Mouse (Mus musculus) hindbrain, embryonic 10.5 days (tissue): ENCODE results near the gene Gm17581. TPM values are rescaled to one million over a fixed set of nuclear protein-coding genes. Genes with fewer than 3 reads are reported as not detected.
"Not testable (repeated sequence)": the region's sequence is repeated elsewhere in the genome, so short reads cannot be mapped to it uniquely, and the experiment has no call there.

ENCODE experiments used
- DNase-seq: peaks from one replicate; pipeline ENCODE4 v3.0.0-alpha.2; 2017; ENCODE audit warnings: low spot score
- H3K27ac ChIP-seq: fragments of 300-500 bp; sonication (generic); 2 replicates; pipeline ENCODE4 v1.5.1; 2016; ENCODE audit warnings: mild to moderate bottlenecking, moderate library complexity
- H3K27me3 ChIP-seq: fragments of 300-500 bp; sonication (generic); 2 replicates; pipeline ENCODE4 v1.6.1; 2016; ENCODE audit warnings: mild to moderate bottlenecking; ENCODE audit not compliant: poor library complexity, insufficient read depth, severe bottlenecking
- H3K36me3 ChIP-seq: fragments of 300-500 bp; sonication (generic); 2 replicates; pipeline ENCODE4 v1.6.1; 2016; ENCODE audit warnings: mild to moderate bottlenecking, moderate library complexity
- H3K4me1 ChIP-seq: fragments of 300-500 bp; sonication (generic); replicated peaks from 2 replicates; pipeline ENCODE4 v1.6.1; 2016; ENCODE audit warnings: mild to moderate bottlenecking
- H3K4me3 ChIP-seq: fragments of 300-500 bp; sonication (generic); 2 replicates; pipeline ENCODE4 v1.5.1; 2016; ENCODE audit warnings: mild to moderate bottlenecking, moderate library complexity
- H3K9me3 ChIP-seq: fragments of 300-500 bp; sonication (generic); 2 replicates; pipeline ENCODE4 v1.6.1; 2016; ENCODE audit warnings: mild to moderate bottlenecking, moderate library complexity
- WGBS: fragments of 180-500 bp; shearing (Covaris S2); methylation state at CpG from one replicate; pipeline ENCODE4 v1.1.7; 2016; 5-methylcytosine and 5-hydroxymethylcytosine counted together
- polyA plus RNA-seq: library from polyadenylated mRNA; unstranded; fragments of >200 nt; fragmentation: Nextera tagmentation; extraction: Ambion mirVana; gene quantifications from 2 replicates; pipeline ENCODE4 v1.2.1, GENCODE M21; 2016

The Gm17581 gene
- polyA plus RNA-seq, 1 experiment from 2014 or later = not detected

GRCm38 (mm10) chr2:155727764-155728395 is 7.8 kb downstream of the Gm17581 start:
- Histone ChIP-seq H3K36me3 (peaks cover 18% of the 10 kb centered on the region; the same call in 1 of the 2 replicates), H3K9me3 (no peaks in the 10 kb centered on the region), H3K27ac (no peak overlapping the region), H3K4me1 (peaks cover 13% of the 10 kb centered on the region), H3K27me3 (no peaks in the 10 kb centered on the region), H3K4me3 (peak overlapping the region; percentile 96)
- WGBS = 88% methylated on average over 7 of the region's 7 CpGs
- DNase-seq = no peak

- no peak for DNase-seq
- Histone ChIP-seq H3K27me3 (no peaks in the 10 kb centered on the region), H3K9me3 (no peaks in the 10 kb centered on the region), H3K36me3 (peaks cover 34% of the 10 kb centered on the region), H3K4me1 (peaks cover 13% of the 10 kb centered on the region), H3K27ac (no peak overlapping the region), H3K4me3 (no peak overlapping the region)
- WGBS = 87% methylated on average over 7 of the region's 7 CpGs
Observed at GRCm38 (mm10) chr2:155726302-155726701, 9.4 kb downstream of the Gm17581 start.

DNA sequence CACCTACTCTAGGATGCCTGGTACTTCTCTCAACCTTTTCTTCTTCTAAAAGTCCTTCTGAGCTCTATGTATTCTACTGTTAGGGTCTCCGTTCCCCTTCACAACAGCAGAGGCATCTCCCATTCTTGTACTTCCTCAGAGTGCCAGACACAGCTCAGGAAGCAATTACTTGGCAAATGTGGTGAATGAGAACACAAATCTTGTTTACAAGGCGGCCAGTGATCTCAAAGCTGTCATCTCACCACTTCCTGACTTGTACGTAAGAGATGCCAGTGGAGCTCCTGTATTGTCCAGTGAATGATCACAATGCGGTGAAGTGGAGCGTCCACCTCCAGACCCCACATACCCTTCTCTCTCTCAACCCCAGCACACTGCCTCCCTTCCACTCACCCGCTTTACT is 11.1 kb downstream of the Gm17581 start:
- Histone ChIP-seq H3K4me1 (peaks cover 13% of the 10 kb centered on the region), H3K36me3 (peaks cover 47% of the 10 kb centered on the region), H3K4me3 (no peak overlapping the region), H3K9me3 (no peaks in the 10 kb centered on the region), H3K27ac (no peak overlapping the region), H3K27me3 (no peaks in the 10 kb centered on the region)
- DNase-seq = no peak
- 88% methylated on average over 6 of the region's 6 CpGs for WGBS

GRCm38 (mm10) chr2:155724036-155724435 is 11.6 kb downstream of the Gm17581 start:
- Histone ChIP-seq H3K9me3 (no peaks in the 10 kb centered on the region), H3K27ac (no peak overlapping the region), H3K4me3 (no peak overlapping the region), H3K36me3 (peaks cover 51% of the 10 kb centered on the region), H3K27me3 (no peaks in the 10 kb centered on the region), H3K4me1 (peaks cover 12% of the 10 kb centered on the region)
- no peak for DNase-seq
- 85% methylated on average over 5 of the region's 5 CpGs for WGBS

GRCm38 (mm10) chr2:155720585-155720984 is 15.1 kb downstream of the Gm17581 start:
- no peaks in the 10 kb centered on the region for H3K9me3 ChIP-seq
- no peaks in the 10 kb centered on the region for H3K4me1 ChIP-seq
- DNase-seq = no peak
- 94% methylated on average over 5 of the region's 5 CpGs for WGBS
- H3K27ac ChIP-seq = no peak overlapping the region
- no peak overlapping the region for H3K4me3 ChIP-seq
- peaks cover 75% of the 10 kb centered on the region for H3K36me3 ChIP-seq
- no peaks in the 10 kb centered on the region for H3K27me3 ChIP-seq

- H3K27ac ChIP-seq = no peak overlapping the region
- 89% methylated on average over 12 of the region's 12 CpGs for WGBS
- DNase-seq = no peak
- no peaks in the 10 kb centered on the region for H3K9me3 ChIP-seq
- H3K36me3 ChIP-seq = peaks cover 91% of the 10 kb centered on the region
- H3K4me1 ChIP-seq = no peaks in the 10 kb centered on the region
- no peak overlapping the region for H3K4me3 ChIP-seq
- no peaks in the 10 kb centered on the region for H3K27me3 ChIP-seq
Observed at GRCm38 (mm10) chr2:155717082-155717990, 18.3 kb downstream of the Gm17581 start.

DNA sequence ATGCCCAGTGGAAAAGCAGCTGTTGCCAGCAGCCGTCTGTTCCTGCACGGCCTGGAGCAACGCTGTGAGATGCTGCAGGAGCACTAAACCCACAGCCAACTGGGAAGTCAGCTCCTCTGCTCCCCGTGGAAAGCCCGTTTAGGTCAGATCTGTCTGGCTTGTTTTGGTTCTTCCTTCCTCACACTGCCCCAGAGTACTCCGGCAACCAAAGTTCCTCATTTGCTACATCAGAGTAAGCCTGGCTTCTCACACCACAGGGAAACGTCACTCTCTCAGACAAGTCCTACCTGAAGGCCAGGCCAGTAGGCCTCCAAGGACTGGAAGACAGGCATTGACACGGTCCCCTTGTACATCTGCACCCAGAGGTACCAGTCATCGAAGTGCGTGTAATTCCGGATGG is 25.1 kb downstream of the Gm17581 start:
- no peaks in the 10 kb centered on the region for H3K9me3 ChIP-seq
- no peaks in the 10 kb centered on the region for H3K27me3 ChIP-seq
- peaks cover 90% of the 10 kb centered on the region for H3K36me3 ChIP-seq
- no peak for DNase-seq
- no peak overlapping the region for H3K27ac ChIP-seq
- WGBS = 90% methylated on average over 11 of the region's 11 CpGs
- no peaks in the 10 kb centered on the region for H3K4me1 ChIP-seq
- no peak overlapping the region for H3K4me3 ChIP-seq

DNA sequence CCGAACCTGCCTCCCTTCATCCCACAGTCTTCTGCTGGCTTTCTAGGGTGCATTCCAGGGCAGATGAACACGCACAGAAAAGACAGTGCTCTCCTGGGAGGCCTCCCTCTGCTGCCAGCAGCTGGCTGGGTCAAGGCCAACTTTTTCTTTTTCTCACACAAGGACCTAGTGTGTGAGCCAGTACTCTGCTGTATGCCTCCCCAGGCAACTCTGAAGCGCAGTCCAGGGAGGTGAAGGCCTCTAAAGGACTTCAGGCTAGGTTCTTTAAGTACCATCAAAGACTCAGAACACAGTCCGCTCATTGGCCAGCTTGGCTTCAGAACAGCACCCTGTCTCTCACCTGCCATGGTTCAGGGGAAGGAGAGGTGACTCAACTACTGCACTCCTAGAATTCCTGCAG is 28.4 kb downstream of the Gm17581 start:
- WGBS = 89% methylated on average over 4 of the region's 4 CpGs
- H3K4me1 ChIP-seq = peaks cover 7% of the 10 kb centered on the region; the same call in 1 of the 2 replicates
- no peak overlapping the region for H3K27ac ChIP-seq
- DNase-seq = no peak
- H3K27me3 ChIP-seq = no peaks in the 10 kb centered on the region
- H3K4me3 ChIP-seq = no peak overlapping the region
- H3K36me3 ChIP-seq = peaks cover 78% of the 10 kb centered on the region
- H3K9me3 ChIP-seq = no peaks in the 10 kb centered on the region

GRCm38 (mm10) chr2:155703630-155704029 is 32.0 kb downstream of the Gm17581 start:
- WGBS = 40% methylated on average over 4 of the region's 4 CpGs
- H3K4me3 ChIP-seq = no peak overlapping the region
- H3K9me3 ChIP-seq = no peaks in the 10 kb centered on the region
- peak; percentile 43 for DNase-seq
- peaks cover 7% of the 10 kb centered on the region; the same call in 1 of the 2 replicates for H3K4me1 ChIP-seq
- peaks cover 60% of the 10 kb centered on the region for H3K36me3 ChIP-seq
- H3K27ac ChIP-seq = peak overlapping the region; percentile 76
- H3K27me3 ChIP-seq = no peaks in the 10 kb centered on the region

DNA sequence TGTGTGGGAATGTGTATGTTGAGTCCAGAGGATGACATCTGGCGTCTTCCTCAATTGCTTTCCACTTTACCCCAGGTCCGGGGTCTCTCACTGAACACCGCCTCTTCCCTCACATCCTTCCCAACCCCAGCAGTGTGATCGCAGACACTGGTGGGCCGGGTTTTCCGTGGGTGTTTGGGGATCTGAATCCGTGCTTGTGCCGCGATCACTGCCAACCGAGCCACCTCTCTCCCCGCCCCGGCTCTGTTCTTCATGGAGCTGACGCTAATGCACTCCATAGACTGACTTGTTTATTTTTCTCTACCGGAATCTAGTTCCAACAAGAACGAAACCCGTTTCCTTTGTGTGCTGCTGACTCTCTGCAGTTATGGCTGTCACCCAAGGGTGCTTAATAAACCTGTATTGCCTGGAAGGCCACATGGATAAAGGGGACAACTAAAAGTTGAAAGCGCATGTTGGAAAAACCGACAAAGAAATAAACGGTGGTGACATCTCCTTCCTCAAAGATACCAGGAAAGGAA is 34.2 kb downstream of the Gm17581 start:
- H3K4me3 ChIP-seq = no peak overlapping the region
- WGBS = 91% methylated on average over 19 of the region's 19 CpGs
- no peak for DNase-seq
- H3K9me3 ChIP-seq = no peaks in the 10 kb centered on the region
- H3K4me1 ChIP-seq = peaks cover 7% of the 10 kb centered on the region; the same call in 1 of the 2 replicates
- no peak overlapping the region for H3K27ac ChIP-seq
- peaks cover 44% of the 10 kb centered on the region for H3K36me3 ChIP-seq
- H3K27me3 ChIP-seq = no peaks in the 10 kb centered on the region

GRCm38 (mm10) chr2:155698443-155698842 is 37.2 kb downstream of the Gm17581 start:
- DNase-seq, H3K4me1 ChIP-seq, H3K9me3 ChIP-seq, H3K27me3 ChIP-seq, H3K27ac ChIP-seq, H3K4me3 ChIP-seq: not testable (repeated sequence)
- WGBS = 94% methylated on average over 6 of the region's 6 CpGs
- peaks cover 21% of the 10 kb centered on the region for H3K36me3 ChIP-seq

DNA sequence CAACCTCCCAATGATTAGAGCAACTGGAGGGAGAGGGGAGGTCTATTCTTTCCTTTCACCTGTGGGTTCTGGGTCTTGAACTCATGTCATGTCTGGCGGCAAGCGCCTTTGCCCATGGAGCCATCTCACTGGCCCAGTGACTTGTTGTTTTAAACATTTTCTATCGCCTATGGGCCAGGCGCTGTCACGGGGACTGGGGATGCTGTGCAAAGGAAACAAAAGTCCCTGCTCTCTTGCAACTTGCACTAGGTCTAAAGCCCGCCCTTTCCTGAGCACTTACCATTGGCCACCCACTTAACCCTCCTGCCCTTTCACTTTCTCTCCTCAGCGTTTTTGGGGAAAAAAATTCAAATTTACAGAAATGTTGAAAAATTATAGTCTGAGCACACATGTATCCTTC is 38.8 kb downstream of the Gm17581 start:
- Histone ChIP-seq H3K27me3 (no peaks in the 10 kb centered on the region), H3K36me3 (peaks cover 10% of the 10 kb centered on the region), H3K27ac (no peak overlapping the region), H3K9me3 (no peaks in the 10 kb centered on the region), H3K4me1 (0 out of 2 replicates have a peak, but pooled peaks cover 2% of the 10 kb centered on the region), H3K4me3 (no peak overlapping the region)
- DNase-seq = no peak
- WGBS = 73% methylated on average over 7 of the region's 7 CpGs

DNA sequence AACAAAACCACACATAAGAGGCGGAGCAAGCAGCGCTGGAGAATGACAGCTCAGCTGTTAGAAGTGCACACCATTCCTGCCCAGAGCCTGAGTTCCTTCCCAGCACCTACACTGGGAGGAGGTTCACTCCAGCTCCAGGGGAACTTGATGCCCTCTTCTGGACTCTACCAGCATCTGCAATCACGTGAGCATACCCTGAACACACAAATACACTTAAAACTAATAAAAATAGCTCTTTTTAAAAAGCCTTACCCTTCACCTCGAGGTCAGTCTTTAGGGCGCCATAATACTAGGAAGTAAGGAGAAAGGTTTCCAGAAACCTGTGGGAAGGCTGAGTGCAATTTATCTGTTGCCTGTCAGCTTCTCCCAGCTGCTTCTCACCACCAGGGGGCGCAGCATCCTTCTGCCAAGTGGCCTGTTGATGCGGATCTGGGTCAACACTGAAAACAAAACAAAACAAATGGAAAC is 39.5 kb downstream of the Gm17581 start:
- Histone ChIP-seq H3K4me3 (no peak overlapping the region), H3K27me3 (no peaks in the 10 kb centered on the region), H3K27ac (no peak overlapping the region), H3K4me1 (peaks cover 6% of the 10 kb centered on the region), H3K36me3 (peaks cover 4% of the 10 kb centered on the region), H3K9me3 (no peaks in the 10 kb centered on the region)
- peak; percentile 80 for DNase-seq
- WGBS = 15% methylated on average over 7 of the region's 7 CpGs
